Mouse (Mus musculus) heart, embryonic 16.5 days (tissue): Measurements from ENCODE around the gene Slc32a1. TPM values are rescaled to one million over a fixed set of nuclear protein-coding genes. Genes with fewer than 3 reads are reported as not detected.

Experiments used
- ATAC-seq: fragments of 200-750 bp; cut with Nextera tagmentation; replicated peaks from 2 replicates; pipeline ENCODE4 v1.8.0; 2017; ENCODE audit warnings: moderate number of reproducible peaks; ENCODE audit not compliant: insufficient read depth, low FRiP score; ENCODE audit errors: extremely low read depth
- H3K27ac ChIP-seq: fragments of 300-500 bp; sonication (generic); 2 replicates; pipeline ENCODE4 v1.5.1; 2014; ENCODE audit warnings: mild to moderate bottlenecking, low read length, control low read depth, moderate library complexity
- H3K27me3 ChIP-seq: fragments of 300-500 bp; sonication (generic); 2 replicates; pipeline ENCODE4 v1.6.1; 2014; ENCODE audit warnings: low read length, mixed read lengths; ENCODE audit not compliant: control insufficient read depth, insufficient read depth
- H3K36me3 ChIP-seq: fragments of 300-500 bp; sonication (generic); 2 replicates; pipeline ENCODE4 v1.6.1; 2014; ENCODE audit not compliant: control insufficient read depth, insufficient read depth
- H3K4me1 ChIP-seq: fragments of 300-500 bp; sonication (generic); 2 replicates; pipeline ENCODE4 v1.6.1; 2014; ENCODE audit warnings: low read length, mixed read lengths; ENCODE audit not compliant: control insufficient read depth, insufficient read depth
- H3K4me2 ChIP-seq: fragments of 300-500 bp; sonication (generic); 2 replicates; pipeline ENCODE4 v1.6.1; 2014; ENCODE audit warnings: low read depth, mild to moderate bottlenecking, control low read depth, low read length
- H3K4me3 ChIP-seq: fragments of 300-500 bp; sonication (generic); 2 replicates; pipeline ENCODE4 v1.5.1; 2014; ENCODE audit warnings: mild to moderate bottlenecking, control low read depth, low read length
- H3K9ac ChIP-seq: fragments of 300-500 bp; sonication (generic); 2 replicates; pipeline ENCODE4 v1.6.1; 2014; ENCODE audit warnings: low read length, control low read depth
- H3K9me3 ChIP-seq: fragments of 300-500 bp; sonication (generic); replicated peaks from 2 replicates; pipeline ENCODE4 v1.6.1; 2016; ENCODE audit warnings: low read length; ENCODE audit not compliant: control insufficient read depth
- WGBS: fragments of 180-500 bp; shearing (Covaris S2); extraction: QIAGEN DNeasy Blood & Tissue Kit; methylation state at CpG from one replicate; pipeline ENCODE4 v1.1.7; 2014; 5-methylcytosine and 5-hydroxymethylcytosine counted together
- polyA plus RNA-seq: library from polyadenylated mRNA; unstranded; fragments of >200 nt; fragmentation: Nextera tagmentation; extraction: Ambion mirVana; gene quantifications from 2 replicates; pipeline ENCODE4 v1.2.1, GENCODE M21; 2015

The Slc32a1 gene
- polyA plus RNA-seq = not detected in 2 replicates

DNA sequence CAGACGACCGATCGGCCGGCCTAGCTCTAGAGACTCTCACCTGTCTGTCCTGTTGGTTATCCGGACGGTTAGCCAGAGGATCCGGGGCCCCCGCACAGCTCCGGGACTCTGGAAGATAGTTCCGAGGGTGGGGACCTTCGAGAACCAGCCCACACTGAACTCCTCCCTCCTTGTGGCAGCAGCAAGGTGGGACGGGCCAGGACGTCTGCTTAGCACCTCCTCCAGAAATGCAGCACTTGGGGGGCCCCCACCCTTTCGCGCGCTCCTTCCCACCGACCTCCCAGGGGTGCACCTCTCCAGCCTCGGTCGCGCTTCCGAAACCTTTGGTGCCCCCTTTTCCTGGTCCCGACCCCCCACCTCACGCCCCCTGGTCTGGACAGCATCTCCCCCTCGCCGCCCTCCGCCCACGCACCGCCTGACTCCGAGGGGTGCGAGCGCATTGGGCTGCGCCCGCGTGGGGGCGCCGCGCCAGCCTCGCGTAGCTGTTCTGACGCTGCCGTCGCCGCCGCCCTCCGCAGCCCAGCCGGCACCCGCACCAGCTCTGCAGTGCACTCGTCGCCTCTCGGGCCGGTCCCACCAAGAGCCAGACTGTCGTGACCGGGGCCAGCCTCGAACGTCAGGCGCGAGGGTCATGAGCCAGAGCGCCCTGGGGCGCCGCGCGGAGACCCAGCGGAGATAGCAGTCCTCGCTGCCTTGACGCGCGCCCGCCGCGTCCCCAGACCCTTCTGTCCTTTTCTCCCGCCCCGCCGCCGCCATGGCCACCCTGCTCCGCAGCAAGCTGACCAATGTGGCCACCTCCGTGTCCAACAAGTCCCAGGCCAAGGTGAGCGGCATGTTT, at the start of gene Slc32a1:
Slc32a1 (plus strand) TSS at position 280 of the 838 bp plus-strand sequence.
- ATAC-seq = no peak
- Histone ChIP-seq H3K27ac (no peak within 1 kb of the TSS), H3K9me3 (no peaks in the 10 kb centered on the region), H3K4me1 (0 out of 2 replicates have a peak, but pooled peaks cover 2% of the 10 kb centered on the region), H3K4me2 (peak within 1 kb of the TSS; percentile 25), H3K4me3 (peak within 1 kb of the TSS; percentile 24), H3K27me3 (peaks cover 97% of the 10 kb centered on the region), H3K36me3 (no peaks in the 10 kb centered on the region), H3K9ac (no peak within 1 kb of the TSS)
- WGBS = under 1% methylated on average over 77 of the region's 77 CpGs

DNA sequence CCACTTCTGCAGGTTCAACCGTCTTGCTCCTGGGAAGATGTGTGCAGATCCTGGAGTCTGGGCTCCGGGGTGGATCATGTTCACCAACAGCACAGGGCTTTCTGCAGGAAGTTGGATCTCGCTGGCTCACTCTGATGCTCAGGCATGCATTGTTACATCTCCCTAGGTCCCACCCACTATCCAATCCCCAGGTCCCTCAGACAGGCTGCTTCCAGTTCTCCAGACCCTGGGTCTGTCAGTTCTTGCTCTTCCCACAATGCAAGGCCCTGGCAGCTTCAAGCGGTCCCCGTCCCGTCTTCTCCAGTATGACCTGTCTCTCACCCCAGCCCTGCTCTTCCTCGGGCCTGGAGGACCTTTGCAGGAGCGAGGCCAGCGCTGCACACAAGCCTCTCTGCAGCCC, 49.8 kb upstream of the Slc32a1 start:
- no peak overlapping the region for H3K4me3 ChIP-seq
- peaks cover 9% of the 10 kb centered on the region for H3K27me3 ChIP-seq
- H3K4me1 ChIP-seq = 0 out of 2 replicates have a peak, but pooled peaks cover 2% of the 10 kb centered on the region
- H3K4me2 ChIP-seq = no peak overlapping the region
- no peak for ATAC-seq
- H3K27ac ChIP-seq = no peak overlapping the region
- WGBS = 14% methylated on average over 9 of the region's 9 CpGs
- no peaks in the 10 kb centered on the region for H3K9me3 ChIP-seq
- no peaks in the 10 kb centered on the region for H3K36me3 ChIP-seq
- H3K9ac ChIP-seq = no peak overlapping the region

DNA sequence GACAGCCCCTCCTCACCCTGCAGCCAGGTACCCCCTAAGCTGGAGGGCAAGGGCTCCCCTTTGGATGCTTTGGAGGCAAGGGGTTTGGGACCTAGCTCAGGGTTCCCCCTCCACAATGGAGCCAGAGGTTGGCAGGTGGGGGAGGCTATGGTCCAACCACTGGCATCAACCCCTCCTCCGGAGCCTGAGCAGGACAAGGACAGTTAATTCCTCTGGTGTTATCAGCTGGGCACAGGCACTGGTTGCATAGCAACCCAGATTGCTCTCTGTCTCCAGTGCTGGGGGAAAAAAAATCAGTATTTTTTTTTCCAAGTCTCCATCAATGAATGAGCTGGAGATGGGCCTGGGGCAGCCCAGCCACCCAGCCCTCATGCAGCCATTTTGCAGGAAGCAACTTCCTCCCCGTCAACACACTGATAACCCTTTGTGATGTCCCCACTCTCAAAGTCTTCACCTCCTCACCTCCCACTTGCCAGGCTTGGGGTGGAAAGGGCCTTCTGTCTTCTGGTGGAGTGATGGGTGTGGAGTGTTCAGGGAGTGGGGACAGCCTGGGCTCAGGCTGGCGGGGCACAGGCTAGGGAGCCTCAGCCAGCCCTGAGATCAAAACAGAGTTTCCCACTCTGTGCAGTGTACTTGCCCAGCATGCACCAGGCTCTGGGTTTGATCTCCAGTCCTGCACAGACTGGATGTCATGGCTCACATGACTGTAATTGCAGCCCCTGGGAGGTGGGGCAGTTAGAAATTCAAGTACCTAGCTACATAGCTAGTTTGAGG, 49.0 kb upstream of the Slc32a1 start:
- no peak for ATAC-seq
- Histone ChIP-seq H3K27ac (no peak overlapping the region), H3K4me1 (no peaks in the 10 kb centered on the region), H3K4me2 (no peak overlapping the region), H3K36me3 (no peaks in the 10 kb centered on the region), H3K27me3 (peaks cover 9% of the 10 kb centered on the region), H3K9me3 (no peaks in the 10 kb centered on the region), H3K4me3 (no peak overlapping the region), H3K9ac (no peak overlapping the region)
- WGBS = 26% methylated on average over 3 of the region's 3 CpGs

DNA sequence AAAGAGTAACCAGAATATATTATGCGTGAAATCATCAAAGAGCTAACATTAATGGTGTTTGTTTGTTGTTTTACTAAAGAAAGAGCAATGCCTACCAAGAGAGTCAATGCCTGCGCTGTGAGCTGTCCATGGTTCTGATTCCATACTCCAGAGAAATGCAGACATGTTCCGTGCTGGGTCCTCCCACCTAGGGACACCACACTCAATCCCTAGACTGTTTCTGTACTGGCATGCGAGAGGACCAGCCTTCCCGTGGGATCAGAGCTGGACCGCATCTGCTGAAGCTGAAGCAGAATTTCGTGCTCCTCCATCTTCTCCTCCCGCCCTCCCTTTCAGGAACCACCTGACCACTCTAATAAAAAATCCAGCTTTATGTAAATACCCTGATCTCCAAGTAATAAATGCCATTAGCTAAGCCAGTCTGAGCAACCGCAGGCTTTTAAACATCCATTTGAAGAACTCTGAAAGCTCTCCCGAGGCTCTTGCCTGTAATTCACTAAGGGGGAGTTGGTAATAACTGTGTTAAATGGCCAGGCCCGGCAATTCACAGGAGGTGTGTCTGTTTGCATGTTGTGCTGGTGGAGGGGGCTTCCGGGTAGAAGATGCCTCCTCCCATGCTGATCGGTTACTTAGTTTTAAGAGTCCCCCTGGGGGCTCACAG, 40.0 kb upstream of the Slc32a1 start:
- Histone ChIP-seq H3K27ac (no peak overlapping the region), H3K4me3 (no peak overlapping the region), H3K9me3 (no peaks in the 10 kb centered on the region), H3K36me3 (no peaks in the 10 kb centered on the region), H3K27me3 (peaks cover 14% of the 10 kb centered on the region), H3K4me2 (no peak overlapping the region), H3K4me1 (no peaks in the 10 kb centered on the region), H3K9ac (no peak overlapping the region)
- WGBS = 29% methylated on average over 13 of the region's 13 CpGs
- ATAC-seq = no peak

DNA sequence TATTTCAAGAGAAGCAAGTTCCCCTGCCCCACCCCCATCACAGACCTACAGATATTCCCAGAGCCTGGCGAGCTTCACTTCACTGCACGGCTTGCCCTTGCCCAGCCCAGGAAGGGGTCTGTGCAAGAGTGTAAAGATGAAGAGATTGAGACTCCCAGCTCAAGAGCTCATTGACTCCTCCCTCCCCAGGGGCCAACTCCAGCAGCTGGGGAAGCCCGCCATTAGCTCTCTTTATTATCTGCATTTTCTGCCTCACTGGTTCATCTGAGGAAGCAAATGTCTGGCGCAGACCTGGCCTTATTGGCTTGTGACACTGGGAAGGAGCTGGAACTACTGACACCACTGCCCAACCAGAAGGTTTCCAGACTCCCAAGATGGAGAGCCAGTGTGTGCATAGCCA, 30.6 kb upstream of the Slc32a1 start:
- no peak overlapping the region for H3K27ac ChIP-seq
- H3K9me3 ChIP-seq = no peaks in the 10 kb centered on the region
- no peak overlapping the region for H3K4me2 ChIP-seq
- no peaks in the 10 kb centered on the region for H3K27me3 ChIP-seq
- no peak overlapping the region for H3K4me3 ChIP-seq
- no peak for ATAC-seq
- WGBS = 40% methylated on average over 4 of the region's 4 CpGs
- H3K4me1 ChIP-seq = no peaks in the 10 kb centered on the region
- no peaks in the 10 kb centered on the region for H3K36me3 ChIP-seq
- no peak overlapping the region for H3K9ac ChIP-seq

DNA sequence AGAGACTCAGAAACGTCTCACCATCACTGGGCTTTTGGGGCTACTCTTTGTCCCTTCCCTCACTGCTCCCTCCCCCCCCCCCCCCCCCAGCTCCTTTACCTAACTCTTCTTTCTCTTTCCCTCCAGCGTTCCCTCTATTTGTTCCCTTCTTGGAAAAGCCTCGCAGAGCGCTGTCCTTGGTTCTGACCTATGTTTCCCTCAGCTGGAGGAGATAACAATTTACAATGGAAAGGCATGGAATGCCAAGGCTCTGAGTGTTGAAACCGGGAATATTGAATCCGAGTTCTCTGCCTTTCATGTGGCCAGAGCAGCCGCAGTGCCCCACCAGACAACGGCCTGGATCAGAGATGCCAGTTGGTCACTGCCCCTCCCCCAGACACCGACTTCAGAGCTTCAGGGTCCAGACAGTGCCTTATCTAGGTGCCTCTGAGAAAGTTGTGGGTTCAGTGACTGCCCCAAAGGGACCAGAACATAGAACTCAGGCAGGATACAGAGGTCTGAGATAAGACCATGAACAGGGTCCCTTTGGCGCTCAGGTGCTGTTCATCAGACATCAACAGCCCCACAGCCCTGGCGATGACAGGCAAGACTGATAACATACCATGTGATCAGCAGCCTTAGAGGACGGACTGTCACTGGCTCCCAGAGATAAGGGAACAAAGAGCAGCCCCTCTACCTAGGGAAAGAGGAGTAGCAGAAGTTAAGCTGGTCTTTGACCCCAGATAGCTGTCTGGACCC, 25.8 kb upstream of the Slc32a1 start:
- no peak for ATAC-seq
- H3K4me2 ChIP-seq = no peak overlapping the region
- no peaks in the 10 kb centered on the region for H3K4me1 ChIP-seq
- no peaks in the 10 kb centered on the region for H3K36me3 ChIP-seq
- no peak overlapping the region for H3K9ac ChIP-seq
- H3K4me3 ChIP-seq = no peak overlapping the region
- H3K27ac ChIP-seq = no peak overlapping the region
- H3K27me3 ChIP-seq = no peaks in the 10 kb centered on the region
- no peaks in the 10 kb centered on the region for H3K9me3 ChIP-seq
- WGBS = 5% methylated on average over 12 of the region's 12 CpGs

DNA sequence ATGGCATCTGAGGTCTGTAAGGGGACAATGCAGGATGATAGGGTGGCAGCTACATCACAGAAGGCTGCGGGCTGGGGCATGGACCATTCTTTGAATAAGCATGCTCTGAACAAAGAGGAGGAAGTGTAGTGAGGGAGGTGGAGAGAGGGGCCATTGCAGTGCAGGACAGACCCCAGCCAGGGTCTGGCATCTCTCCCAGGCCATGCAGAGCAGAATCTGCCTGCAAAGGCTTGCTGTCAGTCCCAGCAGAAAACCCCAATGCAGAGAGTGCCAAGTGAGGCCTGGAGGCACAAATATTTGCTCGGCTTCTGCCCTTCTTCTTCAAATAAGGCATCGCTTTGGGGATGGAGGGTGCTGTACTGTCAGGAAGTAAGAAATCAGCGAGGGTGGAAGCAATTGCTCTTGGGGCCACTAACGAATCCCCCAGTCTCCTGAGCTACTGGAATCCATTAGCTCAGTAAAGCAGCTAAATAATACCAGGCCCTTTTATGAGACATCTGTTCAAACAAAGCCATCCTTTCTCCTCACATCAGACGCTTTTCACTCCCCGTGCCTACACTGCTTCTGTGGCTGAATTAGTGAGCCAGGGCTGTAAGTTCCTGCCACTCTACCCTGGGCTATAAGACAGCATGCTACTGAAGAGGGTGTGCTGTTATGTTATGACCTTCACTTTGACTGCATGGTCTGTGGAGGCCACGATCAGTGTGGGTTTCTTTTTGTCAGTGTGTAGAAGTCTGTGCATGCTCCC, 21.9 kb upstream of the Slc32a1 start:
- Histone ChIP-seq H3K9ac (no peak overlapping the region), H3K4me1 (no peaks in the 10 kb centered on the region), H3K4me3 (no peak overlapping the region), H3K9me3 (no peaks in the 10 kb centered on the region), H3K27me3 (0 out of 2 replicates have a peak, but pooled peaks cover 2% of the 10 kb centered on the region), H3K4me2 (no peak overlapping the region), H3K36me3 (no peaks in the 10 kb centered on the region), H3K27ac (no peak overlapping the region)
- WGBS = 58% methylated on average over 8 of the region's 8 CpGs
- ATAC-seq = no peak

DNA sequence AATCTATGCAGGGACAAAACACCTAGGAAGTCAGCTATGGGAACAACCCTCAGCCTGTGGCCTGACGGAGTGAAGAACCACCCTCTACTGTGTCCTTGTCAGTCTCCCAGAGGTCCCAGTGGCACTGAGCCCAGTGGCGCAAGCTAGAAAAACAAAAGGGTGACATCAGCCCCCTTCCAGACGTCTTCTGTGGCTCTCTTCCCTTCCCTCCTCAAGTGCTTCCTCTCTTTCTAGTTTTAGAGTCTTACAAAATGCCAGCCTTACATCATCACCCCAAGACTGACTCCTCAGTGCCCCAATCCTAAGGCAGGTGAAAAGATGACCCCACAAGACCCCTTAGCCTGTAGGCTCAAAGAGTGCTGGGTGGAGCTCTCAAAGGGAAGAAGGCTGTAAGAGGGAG, 20.1 kb upstream of the Slc32a1 start:
- H3K36me3 ChIP-seq = no peaks in the 10 kb centered on the region
- H3K27me3 ChIP-seq = peaks cover 5% of the 10 kb centered on the region
- H3K27ac ChIP-seq = no peak overlapping the region
- H3K9me3 ChIP-seq = no peaks in the 10 kb centered on the region
- H3K4me2 ChIP-seq = no peak overlapping the region
- no peak overlapping the region for H3K9ac ChIP-seq
- ATAC-seq = no peak
- no peak overlapping the region for H3K4me3 ChIP-seq
- no peaks in the 10 kb centered on the region for H3K4me1 ChIP-seq
- WGBS = 29% methylated on average over 3 of the region's 3 CpGs
